Mouse (Mus musculus) G1E (cell line): ENCODE measurements around the gene Plpp6.

ENCODE experiments used
- CTCF ChIP-seq: IDR thresholded peaks from 2 replicates; pipeline ENCODE4 v1.5.1; 2012; ENCODE audit warnings: low read depth, low read length, inconsistent platforms, mixed read lengths
- GATA1 ChIP-seq: IDR thresholded peaks from 2 replicates; pipeline ENCODE4 v1.6.1; 2012; ENCODE audit warnings: borderline replicate concordance, low read length, inconsistent platforms, mixed read lengths
- POLR2AphosphoS5 ChIP-seq: IDR thresholded peaks from 2 replicates; pipeline ENCODE4 v1.6.1; 2012; ENCODE audit warnings: low read depth, low read length, inconsistent platforms; ENCODE audit not compliant: insufficient replicate concordance
- TAL1 ChIP-seq: conservative IDR thresholded peaks from 2 replicates; pipeline ENCODE4 v1.6.1; 2012; ENCODE audit warnings: low read depth, low read length, inconsistent platforms, mixed read lengths

DNA sequence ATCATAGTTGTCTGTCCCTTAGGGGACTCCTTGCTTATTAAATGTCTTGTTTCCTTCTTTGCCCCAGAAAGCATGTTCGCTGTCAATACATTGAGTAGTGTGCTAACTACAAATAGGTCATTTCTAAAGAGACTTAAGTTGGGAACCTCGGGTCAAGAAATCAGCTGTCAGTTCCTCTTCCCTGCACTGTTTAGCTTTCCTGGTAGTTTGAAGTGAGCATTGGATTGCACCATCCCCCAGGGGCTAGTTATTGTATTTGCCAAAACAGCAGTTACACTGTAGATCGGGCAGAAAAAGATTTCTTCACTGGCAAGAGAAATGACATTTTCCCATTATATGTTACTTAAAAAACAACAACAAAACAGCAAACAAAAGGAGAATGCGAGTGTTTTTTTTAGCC lies 4.4 kb downstream of the Plpp6 start:
- no peak for TF ChIP-seq CTCF
- TF ChIP-seq GATA1: no peak
- no peak for TF ChIP-seq POLR2AphosphoS5
- TF ChIP-seq TAL1: no peak
